Mouse (Mus musculus): ENCODE measurements around the gene Sp8.

GRCm38 (mm10) chr12:118853331-118853730 lies 7.2 kb downstream of the Sp8 start:
- TF ChIP-seq ZNF384 (IDR thresholded peaks at IDR 0.05; ENCODE audit: low read depth, low read length) (no peak), CHD2 (IDR thresholded peaks at IDR 0.05; ENCODE audit: low read depth, low read length) (no peak), HCFC1 (IDR thresholded peaks at IDR 0.05; ENCODE audit: borderline replicate concordance, insufficient read depth, low read length) (no peak)

Data from ES-E14 (cell line).